Mouse (Mus musculus) neutrophil, adult 83 days (primary cell): ENCODE measurements around the gene Krt71. TPM values are rescaled to one million over a fixed set of nuclear protein-coding genes. Genes with fewer than 3 reads are reported as not detected.

Experiments
- total RNA-seq, 2 experiments: library from RNA; stranded (reverse); gene quantifications; one replicate each; pipeline ENCODE4 v1.2.4; 2023

Krt71 gene
- total RNA-seq, result not detected

DNA sequence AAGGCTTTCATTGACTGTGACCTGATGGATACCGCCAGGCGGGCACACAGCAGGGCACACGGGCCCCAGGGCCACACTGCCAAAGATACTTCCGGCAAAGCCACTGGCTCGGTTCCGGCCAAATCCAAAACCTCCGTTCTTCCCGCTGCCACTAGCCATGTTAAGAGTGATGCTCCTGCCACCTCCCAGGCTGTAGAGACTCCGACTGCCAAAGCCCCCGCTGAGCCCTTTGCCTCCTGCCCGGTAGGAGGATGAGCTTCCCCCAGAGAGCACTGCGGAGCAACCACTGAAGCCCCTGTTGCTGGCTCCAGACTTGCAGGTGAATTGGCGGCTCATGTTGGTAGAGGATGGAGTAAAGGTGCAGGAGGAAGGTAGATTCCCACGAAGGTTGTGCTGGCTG is at the start of gene Krt71:
Gene Krt71, minus strand, starts transcription at position 399 of the 400 bp plus-strand sequence.

DNA sequence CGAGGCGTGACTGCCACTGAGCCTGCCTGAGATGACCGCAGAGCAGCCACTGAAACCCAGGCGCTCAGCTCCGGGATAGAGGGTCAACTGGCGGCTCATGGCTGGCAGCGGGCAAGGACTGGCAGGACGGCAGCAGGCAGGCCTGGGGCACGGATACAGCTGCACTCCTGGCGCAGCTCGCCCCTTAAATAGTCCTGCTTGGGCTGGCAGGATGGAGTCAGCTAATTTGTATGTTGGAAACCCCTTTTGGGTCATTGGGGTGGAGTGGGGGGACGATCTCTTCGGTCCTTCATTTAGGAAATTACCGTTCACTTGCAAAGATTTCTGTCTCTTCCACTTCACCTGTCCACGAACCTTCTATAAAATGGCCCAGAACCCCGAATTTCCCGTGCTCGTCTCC is 43.5 kb upstream of the Krt71 start, which contains the start of gene Krt72:
Gene Krt72, minus strand, starts transcription at position 101 of the 400 bp plus-strand sequence.

DNA sequence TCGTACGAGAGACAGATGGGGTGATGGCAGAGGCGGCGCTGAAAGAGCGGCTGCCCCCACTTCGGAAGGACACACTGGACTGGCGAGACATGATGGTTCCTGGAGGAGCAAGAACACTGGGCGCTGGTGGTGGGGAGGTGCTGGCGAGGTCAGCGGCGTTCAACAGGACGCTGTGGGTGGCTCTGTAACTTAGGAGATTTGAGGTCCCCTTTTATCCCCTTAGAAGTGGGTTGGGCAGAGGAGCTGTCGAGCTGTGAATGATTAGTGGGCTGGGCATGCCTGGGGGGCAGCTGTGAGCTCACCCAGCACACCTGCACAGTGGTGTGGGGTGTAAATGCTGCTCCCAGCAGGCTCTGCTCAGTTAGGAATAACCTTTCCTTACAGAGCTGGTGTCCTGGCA is 30.2 kb downstream of the Krt71 start, which contains the start of gene Krt5:
Gene Krt5, minus strand, starts transcription at position 179 of the 400 bp plus-strand sequence.

DNA sequence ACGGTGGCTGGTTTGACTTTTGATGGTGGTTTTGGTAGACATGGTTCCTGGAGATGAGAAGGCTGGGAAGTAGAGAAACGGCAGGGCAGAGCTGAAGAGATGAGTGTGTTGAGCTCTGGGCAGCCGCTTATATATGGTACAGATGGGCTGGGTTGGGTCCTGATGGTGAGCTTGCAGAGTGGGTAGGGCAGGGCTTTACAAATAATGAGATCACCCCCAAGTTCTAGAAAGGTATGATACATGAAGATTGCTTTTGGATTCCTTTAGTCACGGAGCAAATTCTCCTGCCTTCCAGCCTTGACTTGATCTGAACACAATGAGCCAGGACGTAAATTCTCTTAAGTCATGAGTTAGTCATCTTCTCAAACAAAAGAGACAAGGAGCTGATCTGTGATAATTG is 48.7 kb downstream of the Krt71 start, which contains the start of gene Krt6a:
Gene Krt6a, minus strand, starts transcription at position 101 of the 400 bp plus-strand sequence.

Other genes starting within 250 kb of the Krt71 start
- not detected for gene Gm49425, start 225.8 kb downstream of the Krt71 start, total RNA-seq
- not detected for gene Krt84, start 210.3 kb downstream of the Krt71 start, total RNA-seq
- not detected for gene Krt82, start 192.4 kb downstream of the Krt71 start, total RNA-seq
- gene Krt90, start 180.2 kb downstream of the Krt71 start, total RNA-seq, result not detected
- gene Krt75, start 169.2 kb downstream of the Krt71 start, total RNA-seq, result under 1 TPM; 0.64 to 0.70 TPM
- gene Gm5414, start 114.9 kb downstream of the Krt71 start, total RNA-seq, result not detected
- gene Gm5478, start 95.7 kb downstream of the Krt71 start, total RNA-seq, result not detected
- gene Krt6b, start 62.8 kb downstream of the Krt71 start, total RNA-seq, result not detected
- not detected for gene Krt6a, start 48.8 kb downstream of the Krt71 start, total RNA-seq
- not detected for gene Krt5, start 30.2 kb downstream of the Krt71 start, total RNA-seq
- not detected for gene Krt72, start 43.4 kb upstream of the Krt71 start, total RNA-seq
- gene Krt73, start 59.2 kb upstream of the Krt71 start, total RNA-seq, result not detected
- gene Krt2, start 75.1 kb upstream of the Krt71 start, total RNA-seq, result not detected
- gene Krt1, start 107.7 kb upstream of the Krt71 start, total RNA-seq, result not detected
- not detected for gene Krt77, start 126.6 kb upstream of the Krt71 start, total RNA-seq
- gene Krt76, start 149.8 kb upstream of the Krt71 start, total RNA-seq, result not detected
- not detected for gene Krt4, start 181.6 kb upstream of the Krt71 start, total RNA-seq
- gene Krt79, start 197.2 kb upstream of the Krt71 start, total RNA-seq, result not detected
- not detected for gene Krt78, start 211.2 kb upstream of the Krt71 start, total RNA-seq